Mouse (Mus musculus): Measurements from ENCODE around the gene Slc37a2. TPM values are rescaled to one million over a fixed set of nuclear protein-coding genes. Genes with fewer than 3 reads are reported as not detected.

Slc37a2 gene
- polyA plus RNA-seq, 1 experiment from 2014 or later: 1.5 TPM

- Histone ChIP-seq H3K4me2 (no peak overlapping the region), H3K36me3 (no peaks in the 10 kb centered on the region), H3K4me1 (replicated peaks) (no peaks in the 10 kb centered on the region), H3K9ac (no peak overlapping the region), H3K4me3 (replicated peaks) (no peak overlapping the region), H3K27me3 (no peaks in the 10 kb centered on the region), H3K9me3 (replicated peaks) (no peaks in the 10 kb centered on the region), H3K27ac (no peak overlapping the region)
- WGBS (ENCODE audit: insufficient replicate concordance): 44% methylated on average over 4 of the region's 4 CpGs
- DNase-seq: no peak
- ATAC-seq (ENCODE audit: low read depth): no peak
Measured at GRCm38 (mm10) chr9:37178911-37179310, 76.6 kb downstream of the Slc37a2 start.

Other genes with a start within 250 kb of the Slc37a2 start
- 0.36 and 0.50 TPM in 2 replicates for gene Pknox2, start 108.3 kb downstream of the Slc37a2 start, polyA plus RNA-seq (2015; fragmentation: Nextera tagmentation; extraction: Ambion mirVana)
- gene Tmem218, start 47.5 kb downstream of the Slc37a2 start, polyA plus RNA-seq (2015; fragmentation: Nextera tagmentation; extraction: Ambion mirVana): 3.8 TPM in 2 replicates
- 5.2 and 6.2 TPM in 2 replicates for gene Ccdc15, start 92.7 kb upstream of the Slc37a2 start, polyA plus RNA-seq (2015; fragmentation: Nextera tagmentation; extraction: Ambion mirVana)
- gene Hepacam, start 111.6 kb upstream of the Slc37a2 start, polyA plus RNA-seq (2015; fragmentation: Nextera tagmentation; extraction: Ambion mirVana): 0.06 TPM in 1 of 2 replicates, not detected in the other
- 2.0 and 2.5 TPM in 2 replicates for gene Robo4, start 146.2 kb upstream of the Slc37a2 start, polyA plus RNA-seq (2015; fragmentation: Nextera tagmentation; extraction: Ambion mirVana)
- gene Robo3, start 177.5 kb upstream of the Slc37a2 start, polyA plus RNA-seq (2015; fragmentation: Nextera tagmentation; extraction: Ambion mirVana): 0.12 and 0.13 TPM in 2 replicates
- 5.4 and 6.6 TPM in 2 replicates for gene Msantd2, start 233.6 kb upstream of the Slc37a2 start, polyA plus RNA-seq (2015; fragmentation: Nextera tagmentation; extraction: Ambion mirVana)

All from liver, embryonic 13.5 days (tissue).